Mouse (Mus musculus) embryonic facial prominence, embryonic 10.5 days (tissue): ENCODE data around the gene Ppcdc. TPM values are rescaled to one million over a fixed set of nuclear protein-coding genes. Genes with fewer than 3 reads are reported as not detected.

Experiments
- DNase-seq: peaks from one replicate; pipeline ENCODE4 v3.0.0-alpha.2; 2017; ENCODE audit warnings: low spot score
- H3K27ac ChIP-seq: fragments of 300-500 bp; sonication (generic); replicated peaks from 2 replicates; pipeline ENCODE4 v1.5.1; 2016; ENCODE audit warnings: mild to moderate bottlenecking
- H3K27me3 ChIP-seq: fragments of 300-500 bp; sonication (generic); replicated peaks from 2 replicates; pipeline ENCODE4 v1.6.1; 2016; ENCODE audit warnings: low read depth, mild to moderate bottlenecking; ENCODE audit not compliant: poor library complexity, severe bottlenecking
- H3K36me3 ChIP-seq: fragments of 300-500 bp; sonication (generic); replicated peaks from 2 replicates; pipeline ENCODE4 v1.6.1; 2016; ENCODE audit warnings: mild to moderate bottlenecking, moderate library complexity
- H3K4me1 ChIP-seq: fragments of 300-500 bp; sonication (generic); 2 replicates; pipeline ENCODE4 v1.6.1; 2016
- H3K4me3 ChIP-seq: fragments of 300-500 bp; sonication (generic); 2 replicates; pipeline ENCODE4 v1.5.1; 2016; ENCODE audit warnings: mild to moderate bottlenecking, moderate library complexity
- H3K9me3 ChIP-seq: fragments of 300-500 bp; sonication (generic); 2 replicates; pipeline ENCODE4 v1.6.1; 2016; ENCODE audit warnings: mild to moderate bottlenecking
- WGBS: fragments of 180-500 bp; shearing (Covaris S2); methylation state at CpG from one replicate; pipeline ENCODE4 v1.1.7; 2016; 5-methylcytosine and 5-hydroxymethylcytosine counted together
- polyA plus RNA-seq: library from polyadenylated mRNA; unstranded; fragments of >200 nt; fragmentation: Nextera tagmentation; extraction: Ambion mirVana; gene quantifications from 2 replicates; pipeline ENCODE4 v1.2.1, GENCODE M21; 2016

Ppcdc gene
- polyA plus RNA-seq, 1 experiment from 2014 or later = 25.4 TPM

DNA sequence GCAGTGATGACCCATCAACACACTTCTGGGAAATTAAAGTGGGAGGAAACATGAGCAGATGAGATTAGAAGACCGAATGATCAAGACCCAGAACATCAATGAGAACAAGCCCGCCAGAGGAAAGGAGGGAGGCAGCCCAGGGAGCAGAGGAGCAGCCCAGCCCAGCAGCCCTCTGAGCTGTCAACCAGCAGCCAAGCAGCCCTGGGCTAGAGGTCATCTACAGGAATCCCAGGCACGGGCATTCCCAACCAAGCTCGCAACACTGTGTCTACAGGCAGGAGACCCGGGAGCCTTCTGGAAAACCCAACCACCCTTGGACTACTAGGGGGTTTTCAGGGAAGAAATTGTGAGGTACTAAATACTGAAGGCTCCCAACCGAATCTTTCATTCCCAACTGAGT, 15.9 kb downstream of the Ppcdc start:
- Histone ChIP-seq H3K27me3 (no peaks in the 10 kb centered on the region), H3K36me3 (no peaks in the 10 kb centered on the region), H3K9me3 (no peaks in the 10 kb centered on the region), H3K4me1 (peaks cover 36% of the 10 kb centered on the region), H3K4me3 (no peak overlapping the region), H3K27ac (no peak overlapping the region)
- 74% methylated on average over 6 of the region's 6 CpGs for WGBS
- no peak for DNase-seq

DNA sequence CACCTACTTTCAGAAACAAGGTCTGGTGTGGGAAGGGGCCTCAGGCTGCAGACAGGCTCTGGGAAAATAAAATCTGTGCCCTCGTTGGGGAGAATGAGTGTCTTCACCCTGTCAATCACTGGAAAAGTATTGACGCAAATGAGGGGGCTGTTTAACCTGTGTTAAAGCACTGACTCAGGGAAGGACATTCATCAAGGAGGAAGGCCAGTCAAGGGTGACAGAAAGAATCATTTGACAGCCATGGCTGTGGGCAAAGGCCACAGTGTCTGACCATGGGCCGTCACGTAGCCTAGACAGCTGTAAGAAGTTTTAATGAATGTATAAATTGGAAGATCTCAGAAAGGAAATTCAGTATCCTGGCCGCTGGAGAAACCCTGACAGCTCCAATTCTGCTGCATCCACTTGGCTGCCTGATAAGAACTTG, 18.2 kb downstream of the Ppcdc start:
- 72% methylated on average over 5 of the region's 5 CpGs for WGBS

DNA sequence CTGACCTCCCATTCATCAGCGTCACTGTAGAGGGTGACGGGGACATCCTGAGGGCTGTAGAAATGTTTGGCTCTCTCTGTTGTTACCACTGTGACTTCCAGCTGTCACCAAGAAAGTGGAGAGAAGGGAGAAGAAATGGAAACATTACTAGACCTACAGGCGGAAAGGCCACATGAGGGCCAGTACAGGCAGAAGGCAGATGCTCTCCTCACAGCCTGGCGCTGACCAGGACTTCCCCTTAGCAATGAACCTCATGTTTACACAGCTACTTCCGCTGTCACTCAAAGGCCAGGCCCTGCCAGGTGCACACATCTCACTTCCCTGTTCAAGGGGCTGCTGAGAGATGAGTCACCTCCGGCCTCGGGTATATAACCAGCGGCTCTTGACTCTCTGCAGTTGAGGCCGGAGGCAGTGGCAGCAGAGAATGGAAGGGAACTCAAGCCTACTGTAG, 18.8 kb downstream of the Ppcdc start:
- Histone ChIP-seq H3K27me3 (no peaks in the 10 kb centered on the region), H3K9me3 (no peaks in the 10 kb centered on the region), H3K36me3 (no peaks in the 10 kb centered on the region), H3K4me1 (peaks cover 25% of the 10 kb centered on the region), H3K27ac (peak overlapping the region; percentile 72), H3K4me3 (no peak overlapping the region)
- peak; percentile 34 for DNase-seq
- WGBS = 73% methylated on average over 9 of the region's 9 CpGs

More for the DNA sequence above, 18.2 kb downstream of the Ppcdc start:
- DNase-seq = no peak
- peaks cover 25% of the 10 kb centered on the region for H3K4me1 ChIP-seq
- H3K4me3 ChIP-seq = no peak overlapping the region
- no peaks in the 10 kb centered on the region for H3K27me3 ChIP-seq
- peak overlapping the region; percentile 72; the same call in 1 of the 2 replicates for H3K27ac ChIP-seq
- no peaks in the 10 kb centered on the region for H3K36me3 ChIP-seq
- no peaks in the 10 kb centered on the region for H3K9me3 ChIP-seq

DNA sequence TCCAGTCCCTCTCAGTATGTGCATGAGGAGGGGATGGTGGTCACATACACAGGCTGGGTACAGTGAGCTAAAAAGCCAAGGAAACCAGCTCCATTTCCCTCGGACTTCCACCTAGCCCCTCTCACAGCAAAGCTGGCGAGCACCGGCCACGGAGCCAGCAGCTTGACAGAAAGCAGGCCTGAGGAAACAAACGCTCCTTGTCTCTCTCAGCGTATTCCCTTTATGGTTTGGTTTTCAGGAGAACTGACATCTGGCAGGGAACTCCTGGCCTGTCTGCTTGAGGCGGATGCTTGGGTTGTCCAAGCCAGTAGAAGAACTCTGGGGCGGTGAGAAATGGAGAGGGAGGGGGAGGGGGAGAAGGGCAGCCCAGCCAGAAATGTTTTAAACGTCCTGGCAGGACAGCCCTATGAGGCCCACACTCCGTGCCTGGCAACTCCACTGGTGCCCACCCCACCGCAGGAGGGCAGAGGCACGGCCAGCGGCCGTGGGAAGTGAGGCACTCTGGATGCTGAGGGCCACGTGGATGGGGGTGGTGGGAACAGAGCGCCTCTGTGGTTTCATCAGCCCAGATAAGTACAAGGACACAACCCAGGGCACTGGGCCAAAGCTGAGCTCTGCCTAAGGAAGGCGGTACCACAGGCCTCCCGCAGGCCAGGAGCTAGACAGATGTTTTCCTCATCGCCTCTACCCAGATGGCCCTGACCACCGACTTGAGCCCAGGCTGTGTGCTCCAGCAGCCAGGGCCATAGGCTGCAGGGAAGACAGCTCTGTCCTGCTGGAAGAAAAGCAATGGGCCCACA, 19.4 kb downstream of the Ppcdc start:
- Histone ChIP-seq H3K27me3 (no peaks in the 10 kb centered on the region), H3K9me3 (no peaks in the 10 kb centered on the region), H3K4me1 (peaks cover 25% of the 10 kb centered on the region), H3K27ac (peak overlapping the region; percentile 72), H3K4me3 (no peak overlapping the region), H3K36me3 (no peaks in the 10 kb centered on the region)
- no peak for DNase-seq
- 58% methylated on average over 20 of the region's 20 CpGs for WGBS

DNA sequence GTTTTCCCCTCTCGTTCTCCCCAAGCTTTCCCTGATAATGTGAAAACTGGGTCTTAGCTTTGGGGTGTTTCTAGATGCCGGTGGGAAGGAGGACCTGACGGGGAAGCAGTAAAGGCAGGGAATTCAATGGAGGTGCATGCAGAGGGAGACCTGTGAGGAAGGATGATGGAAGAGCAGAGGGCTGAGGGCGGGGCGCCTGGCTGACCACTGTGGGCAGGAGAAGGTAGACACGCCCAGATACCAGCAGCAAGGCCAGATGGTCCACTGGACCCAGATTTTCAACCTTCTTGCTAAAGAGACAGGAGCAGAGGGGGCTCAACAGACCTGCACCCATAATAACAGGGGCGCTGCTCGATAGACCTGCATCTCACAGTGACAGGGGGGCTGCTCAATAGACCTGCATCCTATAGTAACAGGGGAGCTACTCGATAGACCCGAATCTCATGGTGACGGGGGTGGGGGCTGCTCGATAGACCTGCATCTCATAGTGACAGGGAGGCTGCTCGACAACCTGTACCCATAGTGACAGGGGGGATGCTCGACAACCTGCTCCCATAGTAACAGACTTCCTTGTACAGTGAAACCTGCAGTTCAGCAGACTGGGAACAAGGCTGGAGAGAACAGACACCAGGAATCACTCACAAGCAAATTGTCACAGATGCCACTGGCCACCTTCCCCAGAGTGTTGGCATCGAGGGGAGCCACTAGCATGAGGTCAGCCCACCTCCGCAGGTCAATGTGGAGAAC, 20.2 kb downstream of the Ppcdc start:
- DNase-seq = no peak
- no peak overlapping the region for H3K4me3 ChIP-seq
- peaks cover 6% of the 10 kb centered on the region for H3K36me3 ChIP-seq
- peak overlapping the region; percentile 72 for H3K27ac ChIP-seq
- no peaks in the 10 kb centered on the region for H3K9me3 ChIP-seq
- no peaks in the 10 kb centered on the region for H3K27me3 ChIP-seq
- 89% methylated on average over 16 of the region's 16 CpGs for WGBS
- H3K4me1 ChIP-seq = peaks cover 25% of the 10 kb centered on the region

DNA sequence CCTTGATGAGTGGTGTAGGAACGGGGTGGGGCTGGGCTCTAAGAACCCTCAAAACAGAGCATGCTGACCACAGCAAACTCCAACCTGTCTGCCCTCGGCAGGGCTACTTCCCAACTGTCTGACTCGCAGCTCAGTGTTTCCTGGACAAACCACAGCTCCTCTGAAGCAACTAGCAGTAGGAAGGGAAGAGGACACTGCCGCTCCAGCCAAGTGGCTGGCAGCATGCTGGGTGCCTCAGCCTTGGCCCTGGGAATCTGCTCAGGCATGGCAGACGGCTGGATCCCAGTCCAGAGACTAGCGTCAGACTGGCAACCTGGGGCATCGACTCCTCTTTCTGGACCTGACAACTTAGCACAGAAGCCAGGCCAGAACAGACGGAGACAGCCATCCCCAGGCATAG, 22.6 kb downstream of the Ppcdc start:
- Histone ChIP-seq H3K9me3 (no peaks in the 10 kb centered on the region), H3K27ac (no peak overlapping the region), H3K27me3 (no peaks in the 10 kb centered on the region), H3K36me3 (peaks cover 16% of the 10 kb centered on the region), H3K4me3 (no peak overlapping the region), H3K4me1 (peaks cover 29% of the 10 kb centered on the region)
- no peak for DNase-seq
- whole genome bisulfite sequencing = 87% methylated on average over 8 of the region's 8 CpGs

DNA sequence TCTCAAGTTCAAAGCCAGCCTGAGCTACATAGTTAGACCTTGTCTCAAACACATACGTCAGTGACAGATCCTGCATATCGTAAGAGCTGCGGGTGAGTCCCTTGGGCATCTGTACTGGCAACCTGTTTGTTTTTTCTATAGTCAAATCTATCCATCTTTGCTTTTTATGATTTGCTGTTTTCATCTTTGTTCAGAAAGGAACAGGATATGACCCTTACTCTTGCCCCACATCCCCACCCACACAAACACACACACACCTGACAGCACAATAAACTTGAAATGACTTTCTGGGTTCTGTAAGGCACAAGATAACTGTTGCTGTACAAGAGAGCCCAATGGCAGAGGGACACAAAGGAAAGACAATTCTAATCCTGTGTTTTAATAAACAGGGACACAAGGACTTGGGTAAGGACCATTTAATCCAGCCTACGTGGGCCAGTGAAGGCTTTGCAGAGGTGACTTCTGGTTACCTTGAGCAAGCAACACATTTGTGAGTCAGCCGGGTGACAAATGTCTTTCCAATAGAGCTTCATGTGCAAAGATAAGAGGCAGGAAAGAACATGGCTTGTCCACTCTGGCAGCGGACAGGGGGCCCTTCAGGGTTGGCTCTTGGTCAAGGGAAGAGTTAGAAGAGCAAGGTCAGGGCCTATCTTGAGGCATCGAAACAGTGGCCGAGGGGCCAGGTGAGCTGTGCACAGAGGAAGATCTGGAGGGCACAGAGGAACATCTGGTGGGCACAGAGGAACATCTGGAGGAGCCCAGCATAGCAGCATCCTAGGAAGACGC, 32.6 kb downstream of the Ppcdc start:
- no peaks in the 10 kb centered on the region for H3K4me1 ChIP-seq
- no peak overlapping the region for H3K4me3 ChIP-seq
- DNase-seq = no peak
- no peak overlapping the region for H3K27ac ChIP-seq
- H3K36me3 ChIP-seq = no peaks in the 10 kb centered on the region
- H3K27me3 ChIP-seq = no peaks in the 10 kb centered on the region
- H3K9me3 ChIP-seq = no peaks in the 10 kb centered on the region
- 94% methylated on average over 9 of the region's 9 CpGs for WGBS

DNA sequence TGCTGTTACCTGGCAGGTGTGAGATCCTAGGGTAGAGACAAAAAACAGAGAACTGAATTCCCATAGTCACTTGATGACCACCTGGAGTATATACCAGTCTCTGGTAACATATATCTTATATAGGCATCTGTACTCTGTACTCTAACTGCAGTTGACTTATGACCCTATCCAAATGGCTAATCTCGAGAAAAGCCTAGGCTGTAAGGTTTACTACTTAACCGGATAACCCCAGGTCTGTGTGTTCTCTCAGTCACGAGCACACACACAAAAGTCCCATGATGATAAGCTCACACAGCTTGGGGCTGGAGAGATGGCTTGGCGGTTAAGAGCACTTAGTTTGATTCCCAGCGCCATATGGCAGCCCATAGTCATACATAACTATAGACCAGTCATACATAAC, 33.5 kb downstream of the Ppcdc start:
- no peak overlapping the region for H3K4me3 ChIP-seq
- no peaks in the 10 kb centered on the region for H3K27me3 ChIP-seq
- no peak overlapping the region for H3K27ac ChIP-seq
- DNase-seq = no peak
- H3K36me3 ChIP-seq = no peaks in the 10 kb centered on the region
- WGBS = 90% methylated on average over 5 of the region's 5 CpGs
- H3K4me1 ChIP-seq = no peaks in the 10 kb centered on the region
- no peaks in the 10 kb centered on the region for H3K9me3 ChIP-seq

DNA sequence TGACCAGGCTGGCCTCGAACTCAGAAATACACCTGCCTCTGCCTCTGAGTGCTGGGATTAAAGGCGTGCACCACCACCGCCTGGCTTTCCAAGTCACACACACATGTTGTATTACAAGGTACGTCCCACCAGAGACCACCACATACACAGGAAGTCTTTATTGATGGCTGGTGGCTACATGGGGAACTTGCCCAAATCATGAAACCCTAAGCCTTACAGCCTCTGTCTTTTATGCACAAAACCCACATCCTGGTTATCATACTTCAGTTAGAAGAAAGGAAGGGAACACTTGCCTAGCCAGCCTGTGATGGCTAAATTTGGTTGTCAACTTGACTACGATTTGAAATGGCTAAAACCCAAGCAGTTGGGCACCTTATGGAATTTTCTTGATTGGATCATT, 35.9 kb downstream of the Ppcdc start:
- no peak overlapping the region for H3K4me3 ChIP-seq
- no peaks in the 10 kb centered on the region for H3K36me3 ChIP-seq
- H3K27me3 ChIP-seq = no peaks in the 10 kb centered on the region
- no peak for DNase-seq
- WGBS = 88% methylated on average over 5 of the region's 5 CpGs
- H3K27ac ChIP-seq = no peak overlapping the region
- peaks cover 15% of the 10 kb centered on the region; the same call in 1 of the 2 replicates for H3K9me3 ChIP-seq
- H3K4me1 ChIP-seq = no peaks in the 10 kb centered on the region

DNA sequence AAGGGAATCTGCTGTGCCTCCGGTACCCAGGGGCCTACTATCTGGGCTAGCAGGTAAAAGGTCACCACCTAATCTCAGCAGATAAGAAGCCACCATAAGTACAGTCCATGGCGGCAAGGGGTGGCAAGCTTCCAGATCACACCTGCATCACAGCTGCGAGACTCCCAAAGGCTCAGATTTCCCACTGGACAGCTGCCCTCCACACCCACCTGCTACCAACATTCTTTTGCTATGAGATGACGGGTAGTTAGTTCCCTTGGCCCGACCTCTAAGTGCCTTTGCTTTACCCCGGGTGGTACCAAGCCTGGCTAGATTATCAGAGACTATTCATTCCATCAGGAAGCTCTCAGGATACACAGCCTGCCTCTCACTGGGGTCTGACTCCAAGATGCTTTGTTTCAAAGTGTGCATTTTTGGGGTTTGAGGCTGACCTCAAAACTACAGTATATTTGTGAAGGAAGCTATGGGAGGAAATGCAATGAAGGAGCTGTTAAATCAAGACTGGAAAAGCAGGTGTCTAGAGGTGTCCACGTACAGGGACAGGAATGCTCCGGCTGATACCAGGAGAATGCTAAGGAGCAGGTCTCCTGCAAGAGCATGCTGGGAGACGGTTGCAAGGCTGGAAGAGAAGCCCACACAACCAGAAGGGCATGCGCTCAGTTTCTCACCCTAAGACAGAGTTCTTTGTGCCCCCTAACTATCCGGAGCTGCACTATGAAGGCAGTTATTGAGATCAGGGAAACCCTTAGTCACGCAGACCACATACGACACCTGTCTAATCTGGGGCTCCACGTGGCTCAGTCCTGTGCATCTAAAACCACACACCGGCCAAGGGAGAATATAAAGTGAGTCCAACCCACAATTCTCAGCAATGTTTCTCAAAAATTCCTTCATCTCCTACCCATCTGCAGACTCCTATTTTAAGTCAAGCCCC, 37.3 kb downstream of the Ppcdc start:
- WGBS = 87% methylated on average over 15 of the region's 15 CpGs
- no peak for DNase-seq

DNA sequence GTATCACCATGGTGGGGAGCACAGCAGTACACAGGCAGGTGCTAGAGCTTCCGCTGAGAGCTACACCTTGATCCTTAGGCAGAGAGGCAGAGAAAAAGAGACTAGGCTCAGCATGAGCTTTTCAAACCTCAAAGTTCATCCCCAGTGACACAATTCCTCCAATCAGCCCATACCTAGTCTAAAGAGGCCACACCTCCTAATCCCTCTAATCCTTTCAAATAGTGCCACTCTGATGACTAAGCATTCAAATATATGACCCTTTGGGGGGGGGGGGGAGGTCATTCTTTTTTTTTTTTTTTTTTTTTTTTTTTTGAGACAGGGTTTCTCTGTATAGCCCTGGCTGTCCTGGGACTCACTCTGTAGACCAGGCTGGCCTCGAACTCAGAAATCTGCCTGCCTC, 41.2 kb downstream of the Ppcdc start:
- DNase-seq = no peak
- Histone ChIP-seq H3K27me3 (no peaks in the 10 kb centered on the region), H3K27ac (no peak overlapping the region), H3K36me3 (no peaks in the 10 kb centered on the region), H3K4me1 (no peaks in the 10 kb centered on the region), H3K9me3 (peaks cover 15% of the 10 kb centered on the region; the same call in 1 of the 2 replicates), H3K4me3 (no peak overlapping the region)
- 83% methylated on average over 2 of the region's 2 CpGs for WGBS

More for the DNA sequence above, 37.3 kb downstream of the Ppcdc start:
- no peaks in the 10 kb centered on the region for H3K4me1 ChIP-seq
- H3K4me3 ChIP-seq = no peak overlapping the region
- no peak overlapping the region for H3K27ac ChIP-seq
- no peaks in the 10 kb centered on the region for H3K27me3 ChIP-seq
- no peaks in the 10 kb centered on the region for H3K36me3 ChIP-seq
- peaks cover 15% of the 10 kb centered on the region; the same call in 1 of the 2 replicates for H3K9me3 ChIP-seq
